Mouse (Mus musculus) B cell, adult 67 days (primary cell): Measurements from ENCODE around the gene Gm8362. TPM values are rescaled to one million over a fixed set of nuclear protein-coding genes. Genes with fewer than 3 reads are reported as not detected.

Source experiments
- total RNA-seq, 2 experiments: library from RNA; stranded (reverse); gene quantifications; 4 replicates each; pipeline ENCODE4 v1.2.4; 2023

Gene Gm8362
- total RNA-seq = not detected

DNA sequence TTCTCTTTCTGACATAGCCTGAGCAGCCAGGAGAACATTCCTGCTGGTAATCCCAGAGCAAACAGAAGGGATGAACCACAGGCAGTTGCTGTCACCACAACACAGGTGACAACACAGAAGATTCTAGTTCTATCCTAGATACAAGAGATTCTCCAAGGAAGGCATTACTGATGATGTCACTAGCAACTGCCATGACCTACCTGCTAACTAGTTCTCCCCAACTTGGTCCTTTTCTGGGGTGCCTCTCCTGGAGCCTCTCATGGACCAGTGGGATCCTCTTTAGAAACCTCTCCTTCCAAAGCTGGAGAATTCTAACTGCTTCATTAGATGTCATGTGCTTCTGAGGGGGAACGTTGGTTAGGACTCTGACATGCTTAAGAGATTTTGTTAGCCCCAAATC lies at the start of gene Gm8362:
TSS of gene Gm8362 (minus strand) at position 101 of the 400 bp plus-strand sequence.

DNA sequence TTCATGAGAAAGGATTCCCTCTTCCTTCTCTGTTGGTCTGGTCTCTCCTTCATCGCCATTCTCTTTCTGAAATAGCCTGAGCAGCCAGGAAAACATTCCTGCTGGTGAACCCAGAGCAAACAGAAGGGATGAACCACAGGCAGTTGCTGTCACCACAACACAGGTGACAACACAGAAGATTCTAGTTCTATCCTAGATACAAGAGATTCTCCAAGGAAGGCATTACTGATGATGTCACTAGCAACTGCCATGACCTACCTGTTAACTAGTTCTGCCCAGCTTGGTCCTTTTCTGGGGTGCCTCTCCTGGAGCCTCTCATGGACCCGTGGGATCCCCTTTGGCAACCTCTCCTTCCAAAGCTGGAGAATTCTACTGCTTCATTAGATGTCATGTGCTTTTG lies 32.0 kb downstream of the Gm8362 start, which contains the start of gene Gm3636:
TSS of gene Gm3636 (minus strand) at position 101 of the 400 bp plus-strand sequence.

DNA sequence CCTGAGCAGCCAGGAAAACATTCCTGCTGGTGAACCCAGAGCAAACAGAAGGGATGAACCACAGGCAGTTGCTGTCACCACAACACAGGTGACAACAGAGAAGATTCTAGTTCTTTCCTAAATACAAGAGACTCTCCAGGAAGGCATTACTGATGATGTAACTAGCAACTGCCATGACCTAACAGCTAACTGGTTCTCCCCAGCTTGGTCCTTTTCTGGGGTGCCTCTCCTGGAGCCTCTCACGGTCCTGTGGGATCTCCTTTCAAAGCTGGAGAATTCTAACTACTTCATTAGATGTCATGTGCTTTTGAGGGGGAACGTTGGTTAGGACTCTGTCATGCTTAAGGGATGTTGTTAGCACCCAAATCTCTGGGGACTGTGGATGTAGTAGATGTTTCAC lies 54.1 kb downstream of the Gm8362 start, which contains the start of gene Gm8050:
TSS of gene Gm8050 (minus strand) at position 101 of the 400 bp plus-strand sequence.

Other genes starting within 250 kb of the Gm8362 start
- not detected for gene Gm8356, start 237.1 kb downstream of the Gm8362 start, total RNA-seq
- gene Gm3629, start 183.8 kb downstream of the Gm8362 start, total RNA-seq = not detected
- not detected for gene Gm3460, start 152.0 kb downstream of the Gm8362 start, total RNA-seq
- not detected for gene Gm10251, start 90.2 kb downstream of the Gm8362 start, total RNA-seq
- gene Gm8050, start 54.2 kb downstream of the Gm8362 start, total RNA-seq = not detected
- 1 to 10 TPM; 1.0 to 2.0 TPM for gene Gm3636, start 32.1 kb downstream of the Gm8362 start, total RNA-seq
- not detected for gene Gm3642, start 65.9 kb upstream of the Gm8362 start, total RNA-seq
- gene Gm3667, start 115.6 kb upstream of the Gm8362 start, total RNA-seq = not detected
- not detected for gene Gm6356, start 199.4 kb upstream of the Gm8362 start, total RNA-seq